Mouse (Mus musculus): ENCODE measurements at regions not wholly inside any gene's neighbourhood (a gene's known extent, or its start where the extent isn't known, plus 50 kb on each side); places are given as distances from the start of the nearest gene placed in this dataset.

DNA sequence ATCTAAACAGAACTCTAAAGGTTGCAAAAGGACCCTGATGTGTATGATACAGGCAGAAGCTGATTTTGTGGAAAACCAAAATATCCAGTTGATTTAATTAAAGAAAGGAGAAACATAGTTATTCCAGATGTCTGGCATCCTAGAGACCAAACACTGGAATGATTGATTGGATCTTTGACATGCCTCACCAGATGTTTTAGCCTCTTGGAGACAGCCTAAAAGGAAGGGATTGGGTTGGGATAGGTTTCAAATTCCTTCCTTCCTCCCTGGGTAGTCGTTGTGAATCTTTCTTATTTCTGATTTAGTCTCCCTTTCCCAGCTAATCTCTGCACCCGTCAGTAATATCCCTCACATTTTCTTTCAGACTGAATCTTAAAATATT lies 190.9 kb upstream of the Gm9747 start:
- no peaks in the 10 kb centered on the region for H3K27me3 ChIP-seq (ENCODE audit: insufficient read depth, low read length)
- no peaks in the 10 kb centered on the region for H3K36me3 ChIP-seq (ENCODE audit: insufficient read depth)
- no peak overlapping the region for H3K4me2 ChIP-seq
- H3K9ac ChIP-seq = no peak overlapping the region
- ATAC-seq (ENCODE audit: insufficient read depth) (no peak), DNase-seq (peak; percentile 39)
- WGBS = 18% methylated on average over 2 of the region's 2 CpGs
- no peak overlapping the region for H3K4me3 ChIP-seq (ENCODE audit: low read depth, low read length)
- H3K27ac ChIP-seq (ENCODE audit: low read depth) = peak overlapping the region; percentile 75; the same call in 1 of the 2 replicates
- no peaks in the 10 kb centered on the region for H3K9me3 ChIP-seq (ENCODE audit: low read depth, low read length)
- no peak for TF ChIP-seq CTCF (IDR thresholded peaks at IDR 0.05; ENCODE audit: low read depth)
- H3K4me1 ChIP-seq (ENCODE audit: insufficient read depth) = peaks cover 6% of the 10 kb centered on the region; the same call in 1 of the 2 replicates

DNA sequence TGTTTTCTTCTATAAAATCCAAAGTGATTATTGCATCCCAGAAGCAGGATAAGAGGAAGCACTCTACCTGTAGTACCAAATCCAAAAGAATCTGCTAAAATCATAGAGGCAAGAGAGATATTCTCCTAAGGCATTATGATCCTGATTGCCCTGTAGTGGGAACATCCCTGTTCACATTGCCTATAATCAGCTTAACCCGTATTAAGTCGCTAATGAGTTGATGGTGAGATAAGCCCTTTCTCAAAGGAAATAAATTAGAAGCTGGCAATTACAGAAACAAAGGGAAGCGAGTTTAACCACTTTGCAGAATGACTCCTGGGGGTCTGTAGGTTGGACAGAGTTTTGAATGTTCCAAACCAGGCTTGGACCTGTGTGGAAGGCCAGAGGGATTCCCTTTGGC lies 190.4 kb upstream of the Gm9747 start:
- Histone ChIP-seq H3K27ac (ENCODE audit: low read depth) (peak overlapping the region; percentile 30; the same call in 1 of the 2 replicates), H3K9ac (no peak overlapping the region), H3K36me3 (ENCODE audit: insufficient read depth) (no peaks in the 10 kb centered on the region), H3K27me3 (ENCODE audit: insufficient read depth, low read length) (no peaks in the 10 kb centered on the region), H3K9me3 (ENCODE audit: low read depth, low read length) (no peaks in the 10 kb centered on the region), H3K4me2 (no peak overlapping the region), H3K4me1 (ENCODE audit: insufficient read depth) (peaks cover 6% of the 10 kb centered on the region; the same call in 1 of the 2 replicates), H3K4me3 (ENCODE audit: low read depth, low read length) (no peak overlapping the region)
- ATAC-seq (ENCODE audit: insufficient read depth) (no peak), DNase-seq (no peak)
- no peak for TF ChIP-seq CTCF (IDR thresholded peaks at IDR 0.05; ENCODE audit: low read depth)
- 57% methylated on average over 3 of the region's 3 CpGs for WGBS

- no peaks in the 10 kb centered on the region for H3K4me1 ChIP-seq (ENCODE audit: insufficient read depth)
- H3K36me3 ChIP-seq (ENCODE audit: insufficient read depth) = no peaks in the 10 kb centered on the region
- H3K27me3 ChIP-seq (ENCODE audit: insufficient read depth, low read length) = no peaks in the 10 kb centered on the region
- no peak overlapping the region for H3K9ac ChIP-seq
- H3K4me3 ChIP-seq (ENCODE audit: low read depth, low read length) = no peak overlapping the region
- no peak for DNase-seq
- WGBS = 81% methylated on average over 6 of the region's 6 CpGs
- no peaks in the 10 kb centered on the region for H3K9me3 ChIP-seq (ENCODE audit: low read depth, low read length)
- no peak for ATAC-seq (ENCODE audit: insufficient read depth)
- TF ChIP-seq CTCF (IDR thresholded peaks at IDR 0.05; ENCODE audit: low read depth) = no peak
- no peak overlapping the region for H3K4me2 ChIP-seq
- H3K27ac ChIP-seq (ENCODE audit: low read depth) = no peak overlapping the region
These were observed 166.6 kb upstream of the Gm9747 start for GRCm38 (mm10) chr1:82066291-82066690.

DNA sequence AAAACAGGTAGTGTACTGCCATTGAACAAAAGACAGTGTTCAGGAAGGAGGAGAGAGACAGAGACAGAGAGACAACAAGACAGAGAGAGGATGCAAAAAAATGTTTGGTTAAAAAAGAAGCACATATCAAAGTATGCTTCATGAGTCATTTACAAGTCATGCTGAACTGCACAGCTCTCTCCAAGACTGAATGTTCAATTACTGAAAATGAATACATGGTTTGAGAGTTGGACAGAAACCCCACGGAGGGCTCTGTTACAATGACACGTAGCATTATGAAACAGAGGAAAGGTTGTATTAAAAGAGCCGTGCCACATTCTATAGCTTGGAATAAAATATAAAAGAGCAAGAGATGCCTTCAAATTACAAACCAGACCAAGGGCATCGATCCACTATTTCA lies 164.3 kb upstream of the Gm9747 start:
- no peak for ATAC-seq (ENCODE audit: insufficient read depth)
- Histone ChIP-seq H3K36me3 (ENCODE audit: insufficient read depth) (no peaks in the 10 kb centered on the region), H3K27me3 (ENCODE audit: insufficient read depth, low read length) (no peaks in the 10 kb centered on the region), H3K9me3 (ENCODE audit: low read depth, low read length) (no peaks in the 10 kb centered on the region), H3K4me1 (ENCODE audit: insufficient read depth) (no peaks in the 10 kb centered on the region), H3K27ac (ENCODE audit: low read depth) (no peak overlapping the region), H3K9ac (no peak overlapping the region), H3K4me2 (no peak overlapping the region), H3K4me3 (ENCODE audit: low read depth, low read length) (no peak overlapping the region)
- WGBS = 82% methylated on average over 4 of the region's 4 CpGs
- no peak for TF ChIP-seq CTCF (IDR thresholded peaks at IDR 0.05; ENCODE audit: low read depth)
- DNase-seq = no peak

GRCm38 (mm10) chr1:82070181-82071109 lies 162.5 kb upstream of the Gm9747 start:
- H3K4me1 ChIP-seq (ENCODE audit: insufficient read depth) = no peaks in the 10 kb centered on the region
- ATAC-seq (ENCODE audit: insufficient read depth) (peak; percentile 49; the same call in 1 of the 2 replicates), DNase-seq (peak; percentile 57)
- H3K4me2 ChIP-seq = 0 out of 2 replicates have a peak overlapping the region, but pooled peaks have one; percentile 2
- WGBS = 55% methylated on average over 9 of the region's 9 CpGs
- H3K9ac ChIP-seq = no peak overlapping the region
- peak overlapping the region; percentile 42 for H3K27ac ChIP-seq (ENCODE audit: low read depth)
- no peaks in the 10 kb centered on the region for H3K9me3 ChIP-seq (ENCODE audit: low read depth, low read length)
- no peak for TF ChIP-seq CTCF (IDR thresholded peaks at IDR 0.05; ENCODE audit: low read depth)
- H3K27me3 ChIP-seq (ENCODE audit: insufficient read depth, low read length) = no peaks in the 10 kb centered on the region
- no peaks in the 10 kb centered on the region for H3K36me3 ChIP-seq (ENCODE audit: insufficient read depth)
- no peak overlapping the region for H3K4me3 ChIP-seq (ENCODE audit: low read depth, low read length)

DNA sequence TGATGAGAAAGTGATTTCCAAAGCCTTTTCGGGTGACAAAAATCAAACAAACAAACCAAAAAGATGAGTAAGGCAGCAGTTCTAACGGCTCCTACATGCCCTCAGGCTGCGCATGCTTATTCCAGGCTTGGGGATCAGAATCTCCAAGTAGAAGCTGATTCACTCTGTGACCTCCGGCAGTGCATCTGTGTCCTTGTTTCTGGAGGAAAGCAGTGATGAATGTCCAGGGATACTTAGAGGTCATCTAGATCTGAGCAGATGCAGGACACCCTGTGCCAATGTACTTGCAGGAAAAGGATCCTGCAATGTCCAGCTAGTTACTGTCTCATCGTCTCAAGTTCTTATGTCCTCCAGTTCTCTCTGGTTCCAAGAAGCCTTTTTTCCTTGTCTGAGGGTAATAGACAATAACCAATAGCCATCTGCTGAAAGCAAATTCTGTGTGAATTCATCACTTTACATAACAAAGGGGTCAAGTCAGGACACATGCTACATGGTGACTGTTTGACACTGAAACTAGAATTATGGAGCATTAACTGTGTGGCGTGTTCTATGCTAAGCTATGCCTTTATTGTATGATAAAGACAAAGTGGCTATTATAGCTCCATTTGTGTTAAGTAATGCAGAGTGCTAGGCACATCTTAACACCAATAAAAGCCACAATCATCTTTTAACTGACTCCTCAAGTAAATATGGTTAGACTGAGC lies 143.6 kb upstream of the Gm9747 start:
- no peak for TF ChIP-seq CTCF (IDR thresholded peaks at IDR 0.05; ENCODE audit: low read depth)
- H3K4me1 ChIP-seq (ENCODE audit: insufficient read depth) = no peaks in the 10 kb centered on the region
- H3K27ac ChIP-seq (ENCODE audit: low read depth) = no peak overlapping the region
- no peak overlapping the region for H3K4me3 ChIP-seq (ENCODE audit: low read depth, low read length)
- no peak for DNase-seq
- no peaks in the 10 kb centered on the region for H3K9me3 ChIP-seq (ENCODE audit: low read depth, low read length)
- H3K4me2 ChIP-seq = no peak overlapping the region
- H3K9ac ChIP-seq = no peak overlapping the region
- 69% methylated on average over 6 of the region's 6 CpGs for WGBS
- ATAC-seq (ENCODE audit: insufficient read depth) = no peak
- H3K27me3 ChIP-seq (ENCODE audit: insufficient read depth, low read length) = no peaks in the 10 kb centered on the region
- H3K36me3 ChIP-seq (ENCODE audit: insufficient read depth) = no peaks in the 10 kb centered on the region

DNA sequence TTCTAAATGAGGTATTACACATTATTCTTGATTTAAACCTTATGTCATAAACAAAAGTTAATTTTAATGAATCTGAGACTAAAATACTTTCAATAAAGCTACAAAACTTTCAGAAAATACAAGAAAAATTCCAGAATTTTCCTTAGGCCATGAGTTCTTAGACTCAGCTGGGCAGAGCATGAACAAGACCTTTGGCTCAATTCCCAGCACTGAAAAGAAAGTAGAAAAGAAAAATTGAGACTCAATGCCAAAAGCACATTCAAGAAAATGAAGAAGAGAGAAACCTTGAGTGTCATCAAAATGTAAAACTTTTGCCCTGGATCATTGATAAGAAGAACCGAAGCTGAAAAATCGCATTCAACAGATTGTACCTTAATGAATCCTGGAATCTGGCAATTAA lies 137.8 kb upstream of the Gm9747 start:
- H3K36me3 ChIP-seq (ENCODE audit: insufficient read depth) = no peaks in the 10 kb centered on the region
- H3K4me1 ChIP-seq (ENCODE audit: insufficient read depth) = no peaks in the 10 kb centered on the region
- ATAC-seq (ENCODE audit: insufficient read depth) = no peak
- peak; percentile 59 for DNase-seq
- H3K4me2 ChIP-seq = no peak overlapping the region
- H3K27me3 ChIP-seq (ENCODE audit: insufficient read depth, low read length) = no peaks in the 10 kb centered on the region
- no peak overlapping the region for H3K27ac ChIP-seq (ENCODE audit: low read depth)
- WGBS = 67% methylated on average over 2 of the region's 2 CpGs
- TF ChIP-seq CTCF (IDR thresholded peaks at IDR 0.05; ENCODE audit: low read depth) = no peak
- no peaks in the 10 kb centered on the region for H3K9me3 ChIP-seq (ENCODE audit: low read depth, low read length)
- no peak overlapping the region for H3K9ac ChIP-seq
- H3K4me3 ChIP-seq (ENCODE audit: low read depth, low read length) = no peak overlapping the region
